ENCODE assay signal across 13 mouse cellular contexts in the genomic region with DNA sequence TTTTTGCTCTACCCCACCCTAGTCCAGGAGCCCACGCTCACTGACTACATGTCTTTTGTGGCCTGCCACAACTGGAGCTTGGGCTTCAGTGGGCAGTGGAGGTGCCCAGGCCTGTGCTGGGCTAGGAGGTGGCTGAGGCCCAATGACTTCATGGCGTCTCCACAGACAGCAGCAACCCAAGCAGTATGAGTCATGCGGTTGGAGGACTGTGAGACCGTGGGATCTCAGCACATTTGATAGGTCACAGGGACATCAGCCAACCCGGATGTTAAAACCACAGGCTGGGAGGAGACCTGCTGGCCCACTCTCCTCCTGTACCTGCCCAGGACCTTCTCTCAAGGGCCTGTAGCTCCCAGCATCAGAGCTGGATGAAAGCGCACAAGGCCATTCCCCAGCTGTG. TPM values are rescaled to one million over a fixed set of nuclear protein-coding genes. Genes with fewer than 3 reads are reported as not detected.
DNase-seq lines count a peak whose midpoint lies in the region; ATAC-seq lines count a peak whose summit lies in the region.
"Had no signal": no experiment of that assay in that cellular context is flagged by ENCODE, and none has a peak within 500 bp of the region (broad histone marks: within the 10 kb centered on the region; RNA-seq: fewer than 3 reads in every experiment).

No protein-coding gene starts in this region.

- DNase-seq in heart, adult 9 months (ENCODE audit: low spot score in 2 of 2), result peak; percentile 47 to 59
- no peak for DNase-seq in heart, postnatal 4 days
- DNase-seq in 416B (ENCODE audit: low read depth) (peak; percentile 96), adipocyte (ENCODE audit: low spot score) (peak; percentile 56)
- no peak for DNase-seq in kidney, adult 9 months
- no peak for DNase-seq in thymus, adult 18-20 months
- no peak for DNase-seq in layer of hippocampus, adult 9-10 months (ENCODE audit: low spot score)
- DNase-seq: cerebellum, adult 8-10 months; forebrain, postnatal 0 days; heart, postnatal 10 days; kidney, postnatal 10 days had no signal

- peak; percentile 85 for ATAC-seq in inflammation-experienced regulatory T-cells, adult 6 months
- ATAC-seq: forebrain, postnatal 0 days; midbrain, embryonic 16.5 days had no signal

RNA-seq across cellular contexts. Expression of a gene that starts 8.2 kb away (rescaled TPM):
- total RNA-seq in heart, postnatal 4 days (2021), result 100 to 1,000 TPM; 119 to 133 TPM
- polyA plus RNA-seq in inflammation-experienced regulatory T-cells, adult 6 months (2017; shearing (Covaris generic)), result 10 to 100 TPM; 18.2 to 32.0 (median 23.3) TPM

RNA-seq across cellular contexts. Expression of a gene that starts 57.6 kb away (rescaled TPM):
- total RNA-seq in heart, postnatal 4 days (2021), result 1 to 10 TPM; 8.9 to 9.0 TPM
- 1 to 10 TPM in 2 of 3 experiments, under 1 TPM in 1; 0.43 to 1.4 (median 1.4) TPM for polyA plus RNA-seq in inflammation-experienced regulatory T-cells, adult 6 months (2017; shearing (Covaris generic))

Comparison
In these comparisons a context has a peak if more than half of its experiments do, and no peak if none do; other contexts are left out.
1. DNase-seq: peak in heart, adult 9 months (2 of 2), 416B (single experiment) and adipocyte (single experiment); none in heart, postnatal 4 days (single experiment), kidney, adult 9 months (single experiment), thymus, adult 18-20 months (0 of 2) and layer of hippocampus, adult 9-10 months (single experiment).